Mouse (Mus musculus) thymus, postnatal 25 days (tissue): ENCODE data around the gene Tcl1b4.

Experiments used
- DNase-seq: peaks from one replicate; pipeline ENCODE4 v3.0.0; 2022

The Tcl1b4 gene

DNA sequence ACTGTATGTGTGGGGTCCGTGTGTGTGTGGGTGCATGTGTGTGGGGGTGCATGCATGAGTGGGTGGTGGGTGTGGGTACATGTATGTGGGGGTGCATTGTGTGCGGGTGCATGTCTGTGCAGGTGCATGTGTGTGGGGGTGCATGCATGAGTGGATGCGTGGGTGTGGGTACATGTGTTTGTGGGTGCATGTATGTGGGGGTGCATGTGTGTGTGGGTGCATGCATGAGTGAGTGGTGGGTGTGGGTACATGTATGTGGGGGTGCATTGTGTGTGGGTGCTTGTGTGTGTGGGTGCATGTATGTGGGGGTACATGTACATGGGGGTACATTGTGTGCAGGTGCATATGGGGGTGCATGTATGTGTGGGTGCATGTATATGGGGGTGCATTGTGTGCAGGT lies 52.0 kb downstream of the Tcl1b4 start:
- no peak for DNase-seq
